Mouse (Mus musculus) c-Kit-positive CD71-negative TER-119-negative erythroid progenitor cells, embryonic 14.5 days (primary cell): ENCODE measurements around the gene Gm11444.

ENCODE experiments used
- DNase-seq: peaks from one replicate; pipeline ENCODE4 v3.0.0-alpha.2; 2013; ENCODE audit warnings: low read depth

Gm11444 gene

DNA sequence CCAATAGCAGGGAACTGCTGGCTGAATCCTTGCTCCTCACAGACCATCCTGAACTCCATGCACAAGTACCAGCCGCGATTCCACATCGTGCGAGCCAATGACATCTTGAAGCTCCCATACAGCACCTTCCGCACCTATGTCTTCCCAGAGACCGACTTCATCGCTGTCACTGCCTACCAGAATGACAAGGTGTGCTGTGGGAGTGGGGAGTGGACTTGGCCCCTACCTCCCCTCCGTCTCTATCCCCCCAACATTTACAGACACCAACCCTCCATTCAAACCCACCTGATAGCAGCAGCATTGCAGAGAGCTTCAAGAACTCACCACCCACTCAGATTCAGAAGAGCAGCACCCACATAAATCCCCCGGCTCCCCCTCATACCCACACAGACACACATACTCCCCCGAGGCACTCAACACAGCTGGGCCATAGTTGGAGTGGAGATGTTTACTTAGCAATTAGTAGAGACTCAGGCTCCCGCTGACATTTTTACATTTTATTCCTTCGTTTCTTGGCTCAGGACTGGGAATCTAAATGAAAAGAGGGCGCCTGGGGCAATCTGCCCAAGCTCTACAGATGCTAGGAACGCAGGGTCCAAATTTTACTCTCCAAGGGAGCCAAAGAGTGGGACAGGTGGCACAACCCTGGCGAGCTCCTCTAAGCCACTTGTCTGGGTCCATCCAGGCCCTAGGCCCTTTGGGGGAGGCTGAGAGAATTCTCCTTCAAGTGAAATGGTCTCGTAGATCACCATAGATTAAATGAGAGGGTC lies 14.2 kb downstream of the Gm11444 start:
- no peak for DNase-seq

DNA sequence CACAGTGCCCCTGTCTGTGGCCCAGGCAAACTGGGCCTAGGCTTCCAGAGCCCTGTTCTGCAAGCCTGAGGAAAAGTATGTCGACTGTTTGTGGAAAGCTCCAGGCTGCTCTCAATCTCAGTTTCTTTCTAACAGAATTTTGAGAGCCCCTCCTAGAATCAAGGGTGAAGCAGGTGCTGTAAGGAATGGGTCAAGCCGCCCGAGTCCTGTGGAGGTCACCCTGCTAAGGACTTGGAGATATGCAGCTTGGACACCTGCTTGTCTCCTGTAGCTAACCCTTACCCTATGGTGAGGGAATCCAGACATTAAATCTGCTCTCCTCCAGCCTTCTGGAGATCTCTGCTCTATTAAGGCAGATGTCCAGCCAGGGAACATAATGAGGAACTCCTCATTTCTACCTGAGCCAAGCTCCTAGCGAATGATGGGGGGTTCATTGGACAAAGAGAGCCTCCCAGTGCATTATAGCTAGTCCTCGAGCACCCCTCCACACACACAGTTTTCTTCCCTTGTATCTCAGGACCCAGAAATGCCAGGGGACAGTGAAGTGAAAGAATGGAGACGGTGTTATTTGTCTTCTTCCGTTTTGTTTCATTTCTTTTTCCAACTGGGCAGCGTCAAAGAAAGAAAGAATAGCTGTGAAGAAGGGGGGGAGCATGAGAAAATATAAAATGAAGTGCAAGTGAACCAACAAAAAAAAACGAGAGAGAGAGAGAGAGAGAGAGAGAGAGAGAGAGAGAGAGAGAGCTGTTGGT lies 15.0 kb downstream of the Gm11444 start:
- DNase-seq: no peak

DNA sequence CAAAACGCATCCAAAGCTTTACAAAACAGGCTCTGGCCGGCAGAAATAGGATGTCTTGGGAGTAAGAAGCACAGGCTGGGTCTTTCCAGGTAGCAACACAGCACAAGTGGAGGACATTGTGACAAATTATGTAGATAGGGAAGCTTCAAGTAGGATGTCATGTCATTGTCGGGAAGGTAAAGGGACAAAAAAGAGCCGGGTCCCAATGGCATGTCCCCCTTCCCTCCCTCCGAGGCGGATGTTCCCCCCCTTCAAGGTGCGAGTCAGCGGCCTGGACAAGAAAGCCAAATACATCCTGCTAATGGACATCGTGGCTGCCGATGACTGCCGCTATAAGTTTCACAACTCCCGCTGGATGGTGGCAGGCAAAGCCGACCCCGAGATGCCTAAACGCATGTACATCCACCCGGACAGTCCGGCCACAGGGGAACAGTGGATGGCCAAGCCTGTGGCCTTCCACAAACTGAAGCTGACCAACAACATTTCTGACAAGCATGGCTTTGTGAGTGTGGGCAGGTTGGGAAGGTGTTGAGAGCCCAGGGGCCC lies 15.7 kb downstream of the Gm11444 start:
- no peak for DNase-seq

DNA sequence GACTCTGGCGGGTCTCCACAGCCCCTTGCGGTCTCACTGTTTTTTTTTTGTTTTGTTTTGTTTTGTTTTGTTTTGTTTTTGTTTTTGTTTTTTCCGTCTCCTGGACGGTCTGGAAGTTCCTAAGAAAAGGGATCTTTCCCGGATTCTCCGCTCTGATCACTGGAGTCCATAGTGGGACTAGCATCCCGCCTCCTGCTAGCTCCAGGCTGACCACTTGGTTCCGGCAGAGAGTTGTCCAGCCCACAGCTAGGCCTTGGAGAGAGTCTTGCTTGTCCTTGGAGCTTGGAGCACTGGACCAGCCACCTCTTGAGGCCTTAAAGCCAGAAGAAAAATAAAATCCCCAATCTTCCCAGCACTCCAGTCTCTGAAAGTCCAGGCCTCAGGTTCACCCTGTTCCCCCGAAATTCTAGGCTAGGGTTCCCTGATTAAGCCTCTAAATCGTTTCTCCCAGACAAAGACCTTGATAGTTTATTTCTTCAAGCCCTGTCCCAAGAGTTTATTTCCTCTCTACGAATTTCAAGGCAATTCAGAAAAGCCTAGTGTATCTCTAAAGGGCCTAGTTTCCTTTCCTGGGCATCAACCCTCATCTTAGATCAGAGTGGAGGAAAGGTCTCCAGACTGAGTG lies 16.3 kb downstream of the Gm11444 start:
- DNase-seq: no peak

DNA sequence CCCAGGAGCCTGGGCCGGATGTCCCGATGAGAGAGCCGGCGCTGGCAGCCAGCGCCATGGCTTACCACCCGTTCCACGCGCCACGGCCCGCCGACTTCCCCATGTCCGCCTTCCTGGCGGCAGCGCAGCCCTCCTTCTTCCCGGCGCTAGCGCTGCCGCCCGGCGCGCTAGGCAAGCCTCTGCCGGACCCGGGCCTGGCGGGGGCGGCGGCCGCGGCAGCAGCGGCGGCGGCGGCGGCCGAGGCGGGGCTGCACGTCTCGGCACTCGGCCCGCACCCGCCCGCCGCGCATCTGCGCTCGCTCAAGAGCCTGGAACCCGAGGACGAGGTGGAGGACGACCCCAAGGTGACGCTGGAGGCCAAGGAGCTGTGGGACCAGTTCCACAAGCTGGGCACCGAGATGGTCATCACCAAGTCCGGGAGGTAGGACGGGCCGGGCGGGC lies 17.0 kb downstream of the Gm11444 start:
- no peak for DNase-seq

DNA sequence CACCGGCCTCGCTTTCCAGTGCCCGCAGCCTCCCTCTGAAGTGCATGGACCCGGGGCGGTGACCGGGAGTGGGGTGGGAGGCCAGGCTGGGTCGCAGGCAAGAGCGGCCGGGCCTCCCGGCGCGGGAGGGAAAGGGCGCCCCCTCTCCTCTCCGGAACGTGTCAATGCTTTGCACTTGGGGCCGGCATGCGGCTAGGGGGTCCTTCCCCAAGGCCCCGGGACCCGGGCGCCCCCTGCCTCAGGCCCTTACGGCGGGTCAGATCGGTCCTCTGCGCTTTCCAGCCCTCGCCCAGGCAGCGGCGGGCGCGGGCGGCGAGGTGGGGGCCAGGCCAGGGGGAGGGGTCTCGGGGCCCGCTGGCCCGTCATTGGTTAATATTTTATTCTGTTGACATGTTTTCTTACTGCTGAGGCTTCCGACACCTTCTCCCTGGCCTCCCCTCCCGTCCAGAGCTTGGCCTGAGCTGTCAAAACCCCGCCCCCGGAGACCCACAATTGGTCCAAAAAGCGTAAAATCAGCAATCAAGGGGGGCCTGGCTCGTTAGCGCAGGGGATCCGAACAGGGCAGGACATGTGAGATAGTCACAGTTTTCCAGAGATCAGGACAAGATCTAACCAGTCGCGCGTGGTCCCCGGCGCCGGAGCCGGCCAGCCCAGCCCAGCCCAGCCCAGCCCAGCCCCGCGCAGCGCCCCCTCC lies 17.8 kb downstream of the Gm11444 start, which contains the start of gene Tbx2:
Tbx2 (plus strand) TSS at position 321 of the 694 bp plus-strand sequence.
- DNase-seq: no peak

DNA sequence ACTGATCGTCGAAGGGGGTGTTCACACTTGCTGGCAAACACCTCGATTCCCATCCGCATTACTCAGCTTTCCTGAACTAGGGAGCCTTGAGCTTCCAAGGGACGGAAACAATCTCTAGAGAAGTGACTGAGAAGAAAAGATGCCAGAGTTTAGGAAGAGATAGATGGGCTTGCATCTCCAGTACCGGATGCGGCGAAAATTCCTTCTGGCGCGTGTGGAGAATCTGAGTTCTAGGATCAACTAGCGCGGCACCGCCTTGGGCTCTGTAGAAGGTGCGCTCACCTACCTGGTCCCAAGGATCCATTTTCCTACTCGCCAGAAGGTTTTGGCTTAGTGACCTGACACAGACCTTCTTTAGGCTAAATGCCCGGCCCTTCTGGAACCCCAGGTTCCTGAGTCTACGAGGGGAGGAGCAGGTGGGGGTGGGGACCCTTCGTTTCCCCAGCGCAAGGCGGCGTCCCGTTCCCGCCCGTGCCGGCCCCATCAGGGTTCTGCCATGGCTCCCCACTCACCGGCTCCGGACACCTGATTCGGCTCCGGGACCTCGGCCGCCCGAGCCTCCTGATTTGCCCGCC lies 18.4 kb downstream of the Gm11444 start:
- DNase-seq: no peak

DNA sequence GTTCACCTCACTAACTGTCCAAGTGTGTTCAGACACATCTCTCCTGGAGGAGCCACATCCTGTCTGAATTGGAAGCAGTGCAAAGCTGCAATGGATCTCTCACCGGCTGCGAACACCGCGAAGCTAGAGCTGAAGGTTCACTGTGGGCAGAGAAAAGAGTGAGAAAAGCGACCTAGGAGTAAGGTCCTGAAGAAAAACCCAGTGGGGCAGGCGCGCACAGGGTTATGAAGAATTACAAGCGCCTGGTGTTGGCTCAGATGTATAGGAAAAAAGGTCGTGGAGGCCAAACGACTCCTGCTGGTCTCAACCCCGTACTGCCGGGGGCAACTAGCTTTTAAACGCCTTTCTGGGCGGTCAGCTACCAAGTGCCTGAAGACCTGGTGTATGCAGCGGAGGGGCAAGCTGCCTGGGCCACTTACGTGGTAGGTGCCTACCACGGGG lies 19.2 kb downstream of the Gm11444 start:
- no peak for DNase-seq

DNA sequence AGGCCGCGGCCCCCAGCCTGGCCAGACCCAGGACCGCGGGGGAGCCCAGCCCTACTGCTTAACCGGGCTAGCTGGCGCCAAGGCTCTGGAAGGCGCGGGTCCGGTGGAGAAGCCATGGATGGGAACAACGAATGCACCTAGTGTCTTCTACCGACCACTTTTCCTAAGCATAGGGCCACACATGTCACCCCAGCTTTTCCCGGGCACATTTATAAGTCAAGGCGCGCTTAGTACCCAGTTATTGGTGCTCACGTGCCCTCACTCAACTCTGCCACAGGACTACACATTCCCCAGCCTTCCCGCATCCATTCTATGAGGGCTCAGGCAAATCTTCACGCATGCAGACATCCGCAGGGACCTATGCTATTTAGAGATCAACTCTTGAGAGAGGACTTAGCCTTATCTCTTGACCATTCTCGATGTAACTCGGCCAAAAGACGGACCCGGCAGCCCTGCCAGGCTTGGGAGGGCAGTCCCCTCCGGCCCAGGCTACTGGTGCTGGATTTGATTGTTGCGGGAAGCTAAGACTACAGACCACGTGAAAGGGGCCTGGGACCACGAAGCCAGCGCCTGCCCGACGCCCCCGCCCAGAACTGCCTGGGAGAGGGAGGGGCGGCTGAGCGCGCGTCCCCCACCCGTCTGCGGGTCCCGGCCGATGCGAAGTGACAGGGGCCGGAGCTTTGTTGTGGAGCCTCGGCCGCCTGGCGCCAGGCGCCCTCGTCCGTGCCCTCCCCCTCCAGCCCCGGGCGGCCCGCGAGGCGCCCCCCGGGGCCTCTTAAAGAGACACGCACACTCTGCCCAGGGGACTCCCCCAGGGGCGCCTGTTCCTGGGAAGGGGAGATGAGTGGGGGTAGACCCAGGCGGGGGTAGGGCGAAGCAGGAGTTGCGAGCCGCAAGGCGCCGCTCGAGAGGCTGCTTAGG lies 20.4 kb downstream of the Gm11444 start:
- DNase-seq: no peak

DNA sequence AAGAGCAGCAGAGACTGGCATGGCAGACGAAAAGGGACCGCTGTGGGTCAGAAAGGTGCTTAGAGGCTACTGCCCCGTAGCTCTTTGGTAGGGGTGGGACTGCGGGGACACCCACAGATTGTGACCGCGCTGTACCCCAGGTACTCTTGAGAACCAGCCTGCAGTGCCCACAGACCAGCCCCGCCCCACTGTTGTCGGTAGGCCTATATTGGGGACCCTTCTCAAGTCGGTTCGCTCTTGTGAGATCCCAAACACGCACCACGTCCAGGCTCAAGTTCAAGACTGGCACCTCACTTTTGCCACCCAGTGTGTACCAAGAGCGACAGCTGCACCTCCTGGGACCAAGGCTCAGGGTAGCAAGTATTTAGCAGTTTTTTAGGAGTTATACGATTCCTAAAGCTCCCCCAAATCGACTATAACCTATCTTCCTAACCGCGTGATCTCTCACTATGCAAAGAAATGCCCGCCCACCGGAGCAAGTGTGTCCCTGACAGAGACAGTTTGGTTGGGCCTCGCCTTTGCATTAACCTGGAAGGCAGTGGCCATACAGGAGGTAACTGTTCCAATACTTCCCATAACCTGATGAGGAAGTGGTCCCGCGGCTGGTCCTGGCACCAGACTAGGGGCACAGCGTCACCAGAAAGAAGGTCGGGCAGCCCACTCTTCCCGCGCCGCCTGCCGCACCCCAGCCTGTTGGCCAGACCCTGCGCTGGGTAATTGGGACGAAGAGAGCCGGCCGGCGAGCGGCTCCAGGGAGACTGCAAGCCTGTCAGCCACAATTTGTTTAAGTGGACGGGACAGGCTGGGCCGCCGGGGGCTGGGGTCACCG lies 21.2 kb downstream of the Gm11444 start:
- DNase-seq: no peak

DNA sequence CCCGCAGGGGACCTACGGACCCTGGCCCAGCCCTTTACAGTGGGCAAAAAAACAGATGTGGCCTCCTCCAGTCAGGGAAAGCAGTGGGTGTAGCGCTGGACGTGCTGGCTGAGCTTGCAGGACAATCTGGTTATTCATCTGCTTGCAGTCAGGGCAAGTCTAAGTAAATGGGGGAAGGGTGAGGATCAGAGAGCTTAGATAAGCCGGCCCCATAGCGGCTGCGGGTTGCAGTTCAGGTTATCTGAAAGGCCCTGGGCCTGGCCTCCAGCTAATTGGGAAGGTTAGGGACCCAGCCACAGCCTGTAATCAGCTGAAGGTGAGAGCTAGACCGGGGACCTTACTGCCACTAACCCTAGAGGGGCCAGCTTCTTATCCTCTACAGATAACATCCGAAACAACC lies 22.8 kb downstream of the Gm11444 start:
- DNase-seq: no peak

DNA sequence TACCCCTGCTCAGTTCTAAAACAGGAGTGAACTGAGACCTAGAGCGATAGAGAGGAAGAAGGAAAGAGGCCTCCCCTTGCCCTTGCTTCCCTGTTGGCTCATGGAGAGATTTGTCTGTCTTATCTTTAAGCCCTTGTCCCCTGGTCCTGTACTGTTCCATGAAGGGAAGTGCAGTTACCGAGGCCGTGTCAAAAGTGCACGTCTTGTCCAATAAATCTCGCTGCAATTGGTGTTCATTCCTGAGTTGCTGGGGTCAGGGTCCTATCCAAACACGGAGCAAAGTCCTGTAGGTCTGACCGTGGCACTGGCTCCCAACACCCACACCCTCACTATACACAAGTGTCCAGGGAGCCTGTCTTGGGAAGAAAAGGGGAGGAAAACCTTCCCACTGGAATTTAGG lies 24.3 kb downstream of the Gm11444 start:
- no peak for DNase-seq

DNA sequence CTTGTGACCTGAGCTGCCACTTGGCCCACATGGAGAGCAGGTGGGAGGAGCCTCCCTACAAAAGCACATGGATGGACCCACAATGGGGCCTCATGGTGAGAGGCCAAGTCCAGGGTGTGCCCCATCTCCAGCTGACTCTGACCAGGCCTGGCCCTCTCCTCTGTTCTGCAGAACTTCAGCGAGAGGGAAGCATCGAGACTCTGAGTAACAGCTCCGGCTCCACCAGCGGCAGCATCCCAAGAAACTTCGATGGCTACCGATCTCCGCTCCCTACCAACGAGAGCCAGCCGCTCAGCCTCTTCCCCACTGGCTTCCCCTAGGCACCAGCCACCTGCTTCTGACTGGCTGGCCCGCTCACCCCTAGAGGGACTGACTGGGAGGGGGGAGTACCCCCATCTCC lies 25.1 kb downstream of the Gm11444 start:
- DNase-seq: no peak

DNA sequence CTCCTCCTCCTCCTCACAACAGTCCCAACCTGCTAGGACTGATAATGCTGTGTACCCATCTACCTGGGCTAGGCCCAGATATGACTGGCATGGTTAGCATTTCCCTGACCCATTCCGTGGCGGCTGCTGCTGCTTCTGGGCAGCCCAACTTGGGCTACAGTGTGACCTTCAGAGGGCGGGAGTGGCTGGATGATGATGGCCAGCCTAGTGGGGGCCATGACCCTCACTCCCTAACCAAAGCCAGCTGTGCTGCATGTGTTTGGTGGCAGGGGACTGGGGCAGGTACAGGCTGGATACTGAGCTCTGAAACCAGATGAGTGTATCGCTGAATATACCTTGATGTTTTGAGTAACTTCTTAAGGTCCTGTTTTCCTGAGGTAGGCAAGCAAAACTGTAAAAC lies 26.3 kb downstream of the Gm11444 start:
- no peak for DNase-seq

DNA sequence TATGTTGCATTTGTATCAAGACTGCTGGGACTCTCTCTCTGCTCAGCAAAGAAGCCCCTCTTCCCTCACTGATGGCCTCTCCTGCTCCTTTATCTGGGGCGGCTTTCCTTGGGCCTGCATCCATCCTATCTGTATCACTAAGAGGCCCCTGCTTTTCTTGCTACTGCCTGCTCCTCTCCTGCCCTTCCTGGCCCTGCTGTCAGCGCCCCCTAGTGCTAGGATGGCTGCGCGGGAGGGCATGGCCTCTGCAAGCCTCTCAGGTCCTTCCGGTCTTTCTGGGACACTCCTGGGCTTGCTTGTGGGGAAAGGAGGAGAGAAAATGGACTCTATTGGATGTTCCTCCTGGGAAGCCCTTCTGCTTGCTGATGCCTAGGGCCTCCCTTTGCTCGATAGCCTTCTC lies 27.0 kb downstream of the Gm11444 start:
- DNase-seq: peak; percentile 66

DNA sequence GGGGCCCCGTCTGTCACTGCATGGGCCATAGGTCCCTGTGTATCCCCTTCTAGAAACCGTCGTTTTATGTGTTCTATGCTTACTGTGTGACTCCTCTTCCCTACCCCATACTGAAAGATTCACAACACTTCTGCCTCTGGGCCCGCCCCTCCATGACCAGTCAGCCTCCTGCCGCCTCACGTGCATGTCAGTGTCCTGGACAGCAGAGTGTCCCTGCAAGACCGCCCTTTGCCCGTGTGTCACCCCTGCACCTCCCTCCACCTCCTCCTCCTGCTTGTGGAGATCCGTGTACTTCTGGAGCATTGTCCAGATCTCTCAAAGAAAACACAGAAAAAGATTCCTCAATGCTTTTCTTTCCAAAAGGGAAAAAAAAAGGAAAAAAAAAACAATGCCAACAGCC lies 28.5 kb downstream of the Gm11444 start:
- DNase-seq: no peak

DNA sequence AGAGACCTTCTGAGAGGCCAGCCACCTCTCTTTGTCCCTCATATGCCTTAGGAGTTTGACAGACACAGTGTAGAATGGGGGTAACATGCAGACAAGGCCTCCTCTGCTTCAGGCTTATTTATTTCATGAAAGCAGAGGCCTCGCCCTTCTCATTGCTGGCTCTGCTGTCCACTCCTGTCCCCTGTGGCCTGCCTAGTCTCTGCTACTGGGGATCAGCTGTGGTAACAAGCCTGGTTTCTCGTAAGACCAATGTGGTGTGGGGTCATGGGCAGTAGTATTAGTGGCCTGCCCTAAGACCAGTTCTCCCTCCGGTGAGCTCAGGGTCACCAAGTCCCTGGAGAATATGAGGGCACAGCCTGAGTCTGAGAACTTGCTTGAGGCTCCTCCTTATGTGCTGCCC lies 29.2 kb downstream of the Gm11444 start:
- no peak for DNase-seq

DNA sequence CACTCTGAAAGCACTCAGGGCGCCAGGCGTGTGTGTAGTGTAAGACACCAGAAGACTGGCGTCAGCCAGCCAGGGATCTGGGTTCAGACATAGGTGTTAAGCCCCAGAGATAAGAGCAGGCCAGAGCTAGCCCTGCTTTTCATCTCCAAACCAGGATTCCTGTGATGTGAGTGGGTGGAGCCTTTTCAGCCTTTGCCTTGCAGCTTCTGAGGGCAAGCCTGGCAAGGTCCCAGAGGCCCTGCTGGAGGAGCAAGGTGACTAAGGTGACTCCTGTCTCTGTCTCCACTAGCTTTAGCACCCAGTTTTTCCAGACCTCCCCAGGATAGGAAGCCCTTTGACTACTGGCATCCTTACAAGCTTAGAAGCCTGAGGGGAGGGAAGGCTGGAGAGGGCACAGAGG lies 31.7 kb downstream of the Gm11444 start:
- DNase-seq: no peak

DNA sequence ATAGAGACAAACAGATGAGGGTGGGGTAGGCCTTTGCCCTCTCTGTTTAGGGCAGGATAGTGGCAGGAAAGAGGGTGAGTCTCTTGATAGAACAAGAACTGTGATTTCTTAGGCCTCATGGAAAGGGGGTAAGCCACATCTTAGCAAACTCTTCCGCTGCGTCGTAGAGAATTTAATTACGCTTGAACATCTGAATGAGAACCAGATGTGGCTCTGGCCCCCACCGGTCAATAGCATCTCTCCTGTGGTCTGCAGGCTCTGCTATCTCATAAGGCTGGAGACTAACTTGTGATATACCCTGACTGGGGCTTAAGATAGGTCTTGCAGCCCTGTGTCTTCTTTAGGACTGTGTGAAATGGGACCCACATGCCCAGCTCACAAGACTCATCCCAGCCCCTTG lies 33.7 kb downstream of the Gm11444 start:
- no peak for DNase-seq

DNA sequence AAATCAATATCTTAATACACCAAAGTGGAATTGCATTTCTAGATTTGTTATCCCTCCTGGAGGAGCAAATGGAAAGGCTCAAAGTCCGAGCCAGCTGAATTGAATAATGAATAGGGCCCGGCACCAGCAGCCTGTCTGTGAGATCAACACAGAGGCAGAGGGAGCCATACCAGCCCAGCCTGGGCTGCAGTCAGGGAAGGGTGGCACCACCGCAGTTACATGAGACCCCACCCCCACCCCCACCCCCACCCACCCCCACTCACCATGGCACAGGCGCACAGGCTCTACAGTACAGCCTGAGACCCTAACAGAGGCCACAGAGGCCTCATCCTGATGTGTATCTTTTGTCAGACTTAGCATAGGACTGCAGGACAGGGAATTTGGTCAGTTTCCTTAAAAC lies 35.5 kb downstream of the Gm11444 start:
- no peak for DNase-seq
